Mouse (Mus musculus): ENCODE data around the gene Gna13.

Gene Gna13

DNA sequence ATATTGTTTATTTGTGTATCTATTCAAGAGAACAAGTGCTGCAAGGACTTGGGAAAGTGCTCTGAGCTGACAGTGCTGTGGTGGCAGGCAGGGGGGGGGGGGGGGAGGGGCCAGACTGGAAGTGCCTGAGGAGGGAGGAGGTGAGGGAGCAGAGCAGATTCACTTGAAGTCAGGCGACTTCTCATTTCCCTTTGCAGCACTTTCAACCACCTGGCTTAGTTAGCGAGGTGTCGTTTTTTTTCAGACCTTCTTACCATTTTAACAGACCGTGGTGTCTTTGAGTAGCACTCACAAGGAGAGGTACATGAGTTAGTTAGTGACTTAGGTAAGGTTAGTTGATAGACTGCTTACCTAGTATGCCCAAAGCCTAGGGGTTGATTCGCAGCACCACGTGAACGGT lies 12.8 kb downstream of the Gna13 start:
- no peak for DNase-seq (ENCODE audit: low read depth, low spot score)

GRCm38 (mm10) chr11:109376484-109377143 lies 14.0 kb downstream of the Gna13 start:
- no peak for DNase-seq (ENCODE audit: low read depth, low spot score)

- DNase-seq (ENCODE audit: low read depth, low spot score), result no peak
These were observed 14.8 kb downstream of the Gna13 start for GRCm38 (mm10) chr11:109377477-109377876.

DNA sequence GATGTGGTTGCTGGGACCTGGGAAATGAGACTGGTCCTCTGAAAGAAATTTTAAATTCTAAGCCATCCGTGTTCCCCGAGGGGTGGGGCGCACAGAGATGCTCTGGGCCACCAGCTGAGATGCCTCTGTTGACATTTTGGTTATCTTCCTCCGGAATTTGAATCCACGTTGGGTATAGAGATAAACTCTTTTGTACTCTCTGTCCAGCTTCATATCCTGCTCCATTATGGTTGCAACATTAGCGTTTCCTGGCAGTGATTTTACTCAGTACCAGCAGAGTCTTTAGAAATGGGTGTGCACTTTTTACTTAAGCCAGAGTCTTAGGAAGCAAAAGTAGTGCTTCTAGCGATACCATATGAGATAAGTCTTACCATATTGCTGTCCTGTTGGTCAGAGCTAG lies 15.4 kb downstream of the Gna13 start:
- no peak for DNase-seq (ENCODE audit: low read depth, low spot score)

DNA sequence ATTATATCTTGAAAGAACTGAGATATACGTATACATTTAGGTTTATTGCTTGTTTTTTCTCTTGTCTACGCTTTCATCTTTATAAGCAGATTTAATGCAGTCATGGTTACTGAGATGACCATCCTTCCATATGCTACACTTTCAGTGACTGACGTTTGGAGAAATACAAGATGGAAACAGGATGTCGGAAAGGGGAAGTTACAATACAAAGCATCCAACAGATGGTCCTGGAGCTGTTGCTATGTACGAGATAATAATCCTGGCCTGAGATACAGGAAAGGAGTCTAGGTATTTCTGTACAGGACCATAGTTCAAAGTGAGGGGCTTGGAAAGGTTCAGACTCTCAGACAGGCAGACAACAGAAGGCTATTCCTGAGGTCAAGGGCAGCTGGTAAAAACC lies 18.0 kb downstream of the Gna13 start:
- no peak for DNase-seq (ENCODE audit: low read depth, low spot score)

DNA sequence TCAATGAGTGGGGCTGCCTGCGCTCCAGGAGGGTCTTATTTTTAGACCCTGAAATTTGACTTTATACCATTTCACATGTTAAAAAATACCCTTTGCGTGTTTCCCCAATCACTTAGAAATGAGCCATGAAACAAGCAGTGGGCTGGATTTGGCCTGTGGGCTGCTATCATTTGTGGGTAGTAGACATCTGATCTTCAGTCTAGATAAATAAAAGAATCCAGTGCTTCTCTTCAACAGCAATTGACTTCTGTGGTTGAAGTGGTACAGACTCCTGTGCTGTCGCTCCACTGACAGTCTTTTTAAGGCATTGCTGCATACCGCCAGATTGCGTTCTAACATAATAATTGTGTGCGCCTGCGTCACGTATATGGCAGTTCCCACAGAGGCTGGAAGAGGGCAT lies 22.7 kb downstream of the Gna13 start:
- no peak for DNase-seq (ENCODE audit: low read depth, low spot score)

GRCm38 (mm10) chr11:109389046-109389445 lies 26.4 kb downstream of the Gna13 start:
- no peak for DNase-seq (ENCODE audit: low read depth, low spot score)

GRCm38 (mm10) chr11:109391200-109391599 lies 28.6 kb downstream of the Gna13 start:
- DNase-seq (ENCODE audit: low read depth, low spot score), result no peak

- DNase-seq (ENCODE audit: low read depth, low spot score), result no peak
These were observed 29.1 kb downstream of the Gna13 start for GRCm38 (mm10) chr11:109391760-109392159.

- DNase-seq (ENCODE audit: low read depth, low spot score), result no peak
These were observed 30.0 kb downstream of the Gna13 start for GRCm38 (mm10) chr11:109392601-109393000.

- DNase-seq (ENCODE audit: low read depth, low spot score), result no peak
These were observed 32.1 kb downstream of the Gna13 start for GRCm38 (mm10) chr11:109394758-109395157.

DNA sequence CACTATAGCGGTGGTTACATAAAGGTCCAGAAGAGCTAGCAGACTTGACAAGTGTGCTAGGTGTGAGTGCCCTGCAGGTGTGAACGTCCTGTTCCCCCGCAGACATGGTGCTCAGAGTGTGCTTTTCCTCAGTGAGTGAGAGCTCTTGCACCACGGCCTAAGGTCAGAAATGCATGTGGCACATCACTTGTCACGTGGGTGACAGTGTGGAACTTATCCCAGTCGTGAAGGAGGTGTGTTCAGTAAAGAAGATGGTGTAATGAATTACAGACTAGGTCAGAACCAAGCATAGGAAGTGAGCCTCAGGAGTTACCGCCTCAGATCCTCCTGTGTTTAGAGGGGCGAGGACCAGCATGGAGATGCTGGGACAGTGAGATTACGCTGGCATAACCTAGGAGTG lies 32.7 kb downstream of the Gna13 start:
- no peak for DNase-seq (ENCODE audit: low read depth, low spot score)

DNA sequence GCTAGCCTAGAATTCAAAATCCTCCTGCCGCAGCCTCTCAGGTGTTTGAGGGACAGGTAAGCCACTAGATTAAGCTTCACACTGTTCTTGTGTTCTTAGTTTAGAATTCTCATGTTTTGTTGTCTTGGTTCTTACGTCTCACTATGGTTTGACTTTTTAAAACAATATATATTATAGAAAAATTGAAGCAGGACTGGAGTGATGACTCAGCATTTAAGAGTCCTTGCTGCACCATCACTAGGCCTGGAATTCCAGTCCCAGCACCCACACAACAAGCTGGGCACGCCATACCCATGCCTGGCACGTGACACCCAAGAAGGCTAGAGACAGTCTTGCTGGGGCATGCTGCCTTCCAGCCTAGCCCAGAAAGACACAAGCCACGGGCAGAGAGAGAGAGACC lies 43.8 kb downstream of the Gna13 start:
- no peak for DNase-seq (ENCODE audit: low read depth, low spot score)

GRCm38 (mm10) chr11:109410197-109410980 lies 47.8 kb downstream of the Gna13 start:
- no peak for DNase-seq (ENCODE audit: low read depth, low spot score)

DNA sequence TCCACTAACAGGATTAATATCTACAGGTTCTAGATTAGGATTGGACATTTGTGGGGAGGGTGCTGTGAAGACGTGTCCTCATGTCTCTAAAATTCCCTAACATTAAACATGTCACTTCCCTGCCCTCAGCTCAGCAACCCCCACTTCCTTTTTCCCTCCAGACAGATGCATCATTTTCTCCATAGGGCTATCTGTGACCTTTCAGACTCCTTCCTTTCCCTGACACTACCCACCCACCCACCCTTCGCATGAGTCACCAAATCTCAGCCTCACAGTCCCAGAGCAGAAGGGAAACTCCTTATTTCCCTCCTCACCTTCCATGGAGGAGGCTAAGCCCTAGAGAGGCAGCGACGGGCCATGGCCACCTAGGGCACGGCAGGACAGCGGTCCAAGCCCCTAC lies 51.0 kb downstream of the Gna13 start, which contains the start of gene 9930022D16Rik:
9930022D16Rik (plus strand) TSS at position 301 of the 400 bp plus-strand sequence.
- no peak for DNase-seq (ENCODE audit: low read depth, low spot score)

DNA sequence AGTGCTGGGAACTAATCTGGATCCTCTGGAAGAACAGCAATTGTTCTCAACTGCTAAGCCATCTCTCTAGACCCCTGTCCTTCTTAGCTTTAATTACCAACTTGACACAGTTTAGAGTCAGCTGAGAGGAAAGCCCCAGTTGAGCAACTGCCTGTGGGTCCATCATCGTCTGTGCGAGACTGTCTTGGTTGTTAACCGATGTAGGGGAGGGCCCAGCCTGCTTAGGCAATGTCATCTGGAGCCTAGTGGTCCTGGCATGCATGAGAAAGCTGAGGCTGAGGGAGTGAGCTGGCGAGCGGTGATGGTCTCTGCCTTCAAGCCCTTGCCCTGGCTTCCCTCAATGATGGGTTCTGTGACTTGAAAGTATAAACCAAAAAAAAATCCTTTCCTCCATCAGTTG lies 52.2 kb downstream of the Gna13 start:
- DNase-seq (ENCODE audit: low read depth, low spot score), result no peak

- no peak for DNase-seq (ENCODE audit: low read depth, low spot score)
These were observed 54.2 kb downstream of the Gna13 start for GRCm38 (mm10) chr11:109416709-109417420.

GRCm38 (mm10) chr11:109417472-109418040 lies 54.9 kb downstream of the Gna13 start:
- DNase-seq (ENCODE audit: low read depth, low spot score), result no peak

DNA sequence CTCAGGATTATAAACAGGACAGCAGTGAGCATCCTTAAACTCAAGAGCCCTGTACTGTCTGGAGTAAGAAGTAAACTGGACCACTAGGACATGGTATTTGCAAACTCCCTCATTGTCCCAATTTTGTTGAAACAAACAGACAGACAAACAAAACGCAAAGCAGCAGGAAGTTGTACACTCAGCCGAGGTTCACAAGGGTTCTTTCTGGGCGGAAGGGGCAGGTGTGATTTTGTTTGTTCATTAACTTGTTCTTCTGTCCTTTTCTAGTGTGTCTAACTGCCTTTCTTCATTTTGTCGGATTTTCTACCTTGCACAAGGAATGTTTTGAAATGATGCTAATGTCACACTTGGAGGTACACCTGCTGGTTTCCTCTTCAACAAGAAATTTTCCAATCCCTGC lies 56.8 kb downstream of the Gna13 start:
- DNase-seq (ENCODE audit: low read depth, low spot score), result no peak

- DNase-seq (ENCODE audit: low read depth, low spot score), result no peak
These were observed 57.4 kb downstream of the Gna13 start for GRCm38 (mm10) chr11:109419961-109420566.

DNA sequence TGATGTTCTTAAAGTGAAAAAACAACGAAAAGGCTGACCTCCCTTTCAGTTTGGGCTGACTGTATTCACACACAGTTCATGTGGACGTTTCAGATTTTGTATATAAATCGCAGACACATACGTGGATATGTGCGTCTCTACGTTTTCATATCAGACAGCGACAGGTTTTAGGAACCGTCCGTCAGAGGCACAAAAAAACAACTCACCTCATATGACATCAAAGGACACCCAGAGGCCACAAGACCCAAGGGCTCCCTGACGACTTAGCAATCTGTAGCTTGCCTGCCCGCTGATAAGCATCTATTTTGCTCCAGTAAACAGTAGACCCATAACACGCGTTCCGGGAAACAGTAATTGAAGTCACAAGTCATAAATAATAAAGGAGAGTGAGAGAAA lies 57.9 kb downstream of the Gna13 start:
- DNase-seq (ENCODE audit: low read depth, low spot score), result no peak

DNA sequence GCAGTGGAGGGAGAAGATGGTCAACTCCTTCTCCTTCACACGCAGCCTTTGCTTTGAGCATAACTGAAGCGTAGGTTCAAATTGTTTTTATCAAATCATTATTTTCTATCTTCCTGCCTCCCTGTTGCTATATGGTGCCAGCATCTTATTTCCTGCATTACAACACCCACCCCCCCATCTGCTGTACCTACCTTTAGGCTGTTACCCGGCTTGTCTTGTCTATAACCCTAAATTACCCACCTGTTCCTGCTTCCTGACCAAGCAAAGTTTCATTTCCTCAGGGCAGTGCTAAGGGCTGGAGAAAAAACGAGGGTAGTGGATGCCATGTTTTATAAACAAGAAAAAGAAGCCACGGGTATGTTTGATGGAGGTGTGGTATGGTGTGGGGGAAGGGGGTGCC lies 58.6 kb downstream of the Gna13 start:
- DNase-seq (ENCODE audit: low read depth, low spot score), result no peak
